Mouse (Mus musculus) neural tube, embryonic 14.5 days (tissue): ENCODE measurements around the gene Zfp362. TPM values are rescaled to one million over a fixed set of nuclear protein-coding genes. Genes with fewer than 3 reads are reported as not detected.

Experiments used
- ATAC-seq: fragments of 200-750 bp; cut with Nextera tagmentation; 2 replicates; pipeline ENCODE4 v1.8.0; 2017; ENCODE audit warnings: low read depth, mild to moderate bottlenecking, moderate TSS enrichment, moderate library complexity
- H3K27ac ChIP-seq: fragments of 300-500 bp; sonication (generic); 2 replicates; pipeline ENCODE4 v1.5.1; 2014; ENCODE audit warnings: low read depth, mild to moderate bottlenecking, control low read depth, low read length, moderate library complexity, mixed read lengths
- H3K27me3 ChIP-seq: fragments of 300-500 bp; sonication (generic); 2 replicates; pipeline ENCODE4 v1.6.1; 2014; ENCODE audit warnings: low read length; ENCODE audit not compliant: control insufficient read depth, insufficient read depth
- H3K36me3 ChIP-seq: fragments of 300-500 bp; sonication (generic); 2 replicates; pipeline ENCODE4 v1.6.1; 2014; ENCODE audit warnings: low read length, mixed read lengths; ENCODE audit not compliant: control insufficient read depth, insufficient read depth
- H3K4me1 ChIP-seq: fragments of 300-500 bp; sonication (generic); 2 replicates; pipeline ENCODE4 v1.6.1; 2014; ENCODE audit warnings: low read length; ENCODE audit not compliant: control insufficient read depth, insufficient read depth
- H3K4me2 ChIP-seq: fragments of 300-500 bp; sonication (generic); 2 replicates; pipeline ENCODE4 v1.6.1; 2014; ENCODE audit warnings: mild to moderate bottlenecking, low read depth, low read length, control low read depth
- H3K4me3 ChIP-seq: fragments of 300-500 bp; sonication (generic); 2 replicates; pipeline ENCODE4 v1.5.1; 2014; ENCODE audit warnings: low read depth, low read length, control low read depth, mixed read lengths
- H3K9ac ChIP-seq: fragments of 300-500 bp; sonication (generic); replicated peaks from 2 replicates; pipeline ENCODE4 v1.6.1; 2014; ENCODE audit warnings: low read depth, mild to moderate bottlenecking, control low read depth, low read length, mixed read lengths
- H3K9me3 ChIP-seq: fragments of 300-500 bp; sonication (generic); 2 replicates; pipeline ENCODE4 v1.6.1; 2016; ENCODE audit warnings: low read length; ENCODE audit not compliant: control insufficient read depth
- WGBS: fragments of 180-500 bp; shearing (Covaris S2); extraction: QIAGEN DNeasy Blood & Tissue Kit; methylation state at CpG from one replicate; pipeline ENCODE4 v1.1.7; 2014; 5-methylcytosine and 5-hydroxymethylcytosine counted together
- polyA plus RNA-seq: library from polyadenylated mRNA; unstranded; fragments of >200 nt; fragmentation: Nextera tagmentation; extraction: Ambion mirVana; gene quantifications from 2 replicates; pipeline ENCODE4 v1.2.1, GENCODE M21; 2014

Zfp362 gene
- polyA plus RNA-seq, result 26.2 and 33.1 TPM in 2 replicates

- peak within 1 kb of the TSS; percentile 84 for H3K4me3 ChIP-seq
- peak within 1 kb of the TSS; percentile 98 for H3K4me2 ChIP-seq
- H3K4me1 ChIP-seq, result peaks cover 27% of the 10 kb centered on the region
- peak; percentile 53 for ATAC-seq
- no peaks in the 10 kb centered on the region for H3K9me3 ChIP-seq
- H3K27ac ChIP-seq, result peak within 1 kb of the TSS; percentile 95
- WGBS, result under 1% methylated on average over 50 of the region's 111 CpGs
- no peaks in the 10 kb centered on the region for H3K27me3 ChIP-seq
- no peaks in the 10 kb centered on the region for H3K36me3 ChIP-seq
- peak within 1 kb of the TSS; percentile 99 for H3K9ac ChIP-seq
These were observed at the start of gene Zfp362 for GRCm38 (mm10) chr4:128806043-128806826. Zfp362 (minus strand) TSS chr4:128806045.

- Histone ChIP-seq H3K4me2 (no peak overlapping the region), H3K4me3 (no peak overlapping the region), H3K27ac (no peak overlapping the region), H3K9me3 (no peaks in the 10 kb centered on the region), H3K4me1 (no peaks in the 10 kb centered on the region), H3K27me3 (no peaks in the 10 kb centered on the region), H3K9ac (no peak overlapping the region), H3K36me3 (no peaks in the 10 kb centered on the region)
- no peak for ATAC-seq
- 84% methylated on average over 4 of the region's 4 CpGs for WGBS
These were observed 49.8 kb upstream of the Zfp362 start for GRCm38 (mm10) chr4:128855613-128856040.

GRCm38 (mm10) chr4:128853117-128853516 lies 47.3 kb upstream of the Zfp362 start:
- ATAC-seq, result no peak
- 80% methylated on average over 11 of the region's 11 CpGs for WGBS
- H3K36me3 ChIP-seq, result no peaks in the 10 kb centered on the region
- H3K27me3 ChIP-seq, result no peaks in the 10 kb centered on the region
- no peak overlapping the region for H3K4me2 ChIP-seq
- no peaks in the 10 kb centered on the region for H3K9me3 ChIP-seq
- H3K27ac ChIP-seq, result no peak overlapping the region
- H3K4me1 ChIP-seq, result no peaks in the 10 kb centered on the region
- H3K4me3 ChIP-seq, result no peak overlapping the region
- H3K9ac ChIP-seq, result no peak overlapping the region

DNA sequence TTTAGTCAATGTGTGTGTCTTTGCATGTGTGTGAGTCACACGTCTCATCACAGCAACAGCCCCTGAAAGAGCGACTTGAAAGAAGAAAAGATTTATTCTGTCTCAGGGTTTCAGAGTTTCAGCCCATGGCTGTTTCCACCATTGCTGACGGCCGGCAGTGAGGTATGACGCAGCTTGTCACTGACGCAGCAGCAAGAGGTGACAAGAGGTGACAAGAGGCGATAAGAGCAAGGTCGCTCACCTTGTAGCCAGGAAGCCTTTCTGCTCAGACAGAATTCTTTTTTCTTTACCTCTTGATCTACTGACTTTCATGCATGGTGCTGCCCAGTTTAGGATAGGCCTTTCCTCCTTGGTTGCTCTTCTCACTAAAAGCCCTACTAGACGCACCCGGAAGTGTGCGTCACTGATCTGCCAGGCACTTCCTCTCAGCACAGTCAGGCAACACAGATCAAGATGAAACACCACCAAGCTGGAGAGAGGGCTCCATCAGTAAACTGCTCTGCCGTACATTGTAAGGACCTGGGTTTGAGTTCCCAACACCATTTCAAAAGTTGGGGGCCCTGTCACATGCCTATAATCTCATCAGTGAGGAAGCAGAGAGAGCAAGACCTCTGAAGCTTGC lies 46.5 kb upstream of the Zfp362 start:
- no peak overlapping the region for H3K9ac ChIP-seq
- ATAC-seq, result no peak

DNA sequence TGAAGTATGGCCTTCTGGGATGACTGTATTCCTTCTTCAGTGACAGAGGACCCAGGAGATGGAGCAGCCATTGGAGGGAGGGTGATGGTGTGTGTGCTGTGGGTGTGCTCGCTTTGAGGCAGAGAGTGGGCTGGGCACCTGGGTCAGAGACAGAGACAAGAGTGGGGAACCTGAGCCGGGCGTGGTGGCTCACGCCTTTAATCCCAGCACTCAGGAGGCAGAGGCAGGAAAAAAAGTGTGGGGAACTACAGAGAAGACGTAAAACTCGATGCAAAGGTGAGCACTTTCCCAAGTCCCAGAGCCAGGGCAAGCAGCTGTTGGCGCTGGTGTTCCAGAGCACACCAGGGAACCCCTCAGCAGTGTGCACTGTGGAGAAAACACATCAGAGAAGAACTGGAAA lies 43.8 kb upstream of the Zfp362 start:
- Histone ChIP-seq H3K36me3 (no peaks in the 10 kb centered on the region), H3K4me2 (no peak overlapping the region), H3K4me1 (no peaks in the 10 kb centered on the region), H3K27me3 (no peaks in the 10 kb centered on the region), H3K9ac (no peak overlapping the region), H3K4me3 (no peak overlapping the region), H3K27ac (no peak overlapping the region), H3K9me3 (no peaks in the 10 kb centered on the region)
- 81% methylated on average over 7 of the region's 7 CpGs for WGBS
- no peak for ATAC-seq

More for the DNA sequence above, 46.5 kb upstream of the Zfp362 start:
- Histone ChIP-seq H3K9me3 (no peaks in the 10 kb centered on the region), H3K4me1 (no peaks in the 10 kb centered on the region), H3K4me3 (no peak overlapping the region), H3K4me2 (no peak overlapping the region), H3K36me3 (no peaks in the 10 kb centered on the region), H3K27ac (no peak overlapping the region), H3K27me3 (no peaks in the 10 kb centered on the region)
- 85% methylated on average over 12 of the region's 12 CpGs for WGBS

DNA sequence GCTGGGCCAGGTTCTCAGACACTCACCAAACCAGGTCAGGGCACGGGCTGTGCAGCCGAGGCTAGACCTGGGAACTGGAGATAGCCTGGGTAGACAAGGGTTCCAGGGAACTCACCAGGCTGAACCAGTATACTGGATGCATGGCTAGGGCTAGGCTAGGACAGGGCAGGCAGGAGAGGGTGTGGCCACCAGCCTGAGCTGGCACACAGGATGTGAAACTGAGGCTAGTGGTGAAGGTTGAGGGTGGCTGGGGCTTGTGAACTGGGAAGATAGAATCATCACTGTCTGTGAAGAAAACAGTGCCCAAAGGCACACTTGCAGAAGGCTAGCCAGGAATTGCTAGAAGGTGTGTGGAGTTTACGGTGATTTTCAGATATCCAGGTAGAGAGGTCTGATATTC lies 43.1 kb upstream of the Zfp362 start:
- no peak overlapping the region for H3K4me2 ChIP-seq
- no peaks in the 10 kb centered on the region for H3K27me3 ChIP-seq
- no peaks in the 10 kb centered on the region for H3K36me3 ChIP-seq
- no peak overlapping the region for H3K27ac ChIP-seq
- H3K4me1 ChIP-seq, result no peaks in the 10 kb centered on the region
- H3K4me3 ChIP-seq, result no peak overlapping the region
- no peaks in the 10 kb centered on the region for H3K9me3 ChIP-seq
- WGBS, result 96% methylated on average over 3 of the region's 3 CpGs
- no peak for ATAC-seq
- H3K9ac ChIP-seq, result no peak overlapping the region

GRCm38 (mm10) chr4:128845367-128845973 lies 39.6 kb upstream of the Zfp362 start:
- ATAC-seq, result no peak
- no peaks in the 10 kb centered on the region for H3K36me3 ChIP-seq
- no peaks in the 10 kb centered on the region for H3K4me1 ChIP-seq
- no peak overlapping the region for H3K4me2 ChIP-seq
- no peaks in the 10 kb centered on the region for H3K9me3 ChIP-seq
- H3K27ac ChIP-seq, result no peak overlapping the region
- no peak overlapping the region for H3K4me3 ChIP-seq
- no peaks in the 10 kb centered on the region for H3K27me3 ChIP-seq
- WGBS, result 72% methylated on average over 12 of the region's 12 CpGs
- no peak overlapping the region for H3K9ac ChIP-seq

GRCm38 (mm10) chr4:128844566-128844965 lies 38.7 kb upstream of the Zfp362 start:
- Histone ChIP-seq H3K27me3 (no peaks in the 10 kb centered on the region), H3K36me3 (no peaks in the 10 kb centered on the region), H3K27ac (no peak overlapping the region), H3K9me3 (no peaks in the 10 kb centered on the region), H3K4me1 (no peaks in the 10 kb centered on the region), H3K4me3 (no peak overlapping the region), H3K9ac (no peak overlapping the region), H3K4me2 (no peak overlapping the region)
- WGBS, result 47% methylated on average over 13 of the region's 13 CpGs
- ATAC-seq, result no peak

- no peak overlapping the region for H3K9ac ChIP-seq
- no peak overlapping the region for H3K4me3 ChIP-seq
- no peak overlapping the region for H3K4me2 ChIP-seq
- no peak overlapping the region; the same call in 1 of the 2 replicates for H3K27ac ChIP-seq
- ATAC-seq, result no peak
- 41% methylated on average over 8 of the region's 8 CpGs for WGBS
- H3K4me1 ChIP-seq, result no peaks in the 10 kb centered on the region
- no peaks in the 10 kb centered on the region for H3K9me3 ChIP-seq
- no peaks in the 10 kb centered on the region for H3K36me3 ChIP-seq
- H3K27me3 ChIP-seq, result no peaks in the 10 kb centered on the region
These were observed 35.4 kb upstream of the Zfp362 start for GRCm38 (mm10) chr4:128841259-128841658.
